Mouse (Mus musculus): ENCODE measurements around the gene Cdc42. TPM values are rescaled to one million over a fixed set of nuclear protein-coding genes. Genes with fewer than 3 reads are reported as not detected.

Gene Cdc42
- polyA plus RNA-seq (2014; fragmentation: Nextera tagmentation; extraction: Ambion mirVana), result 710 and 751 TPM in 2 replicates

GRCm38 (mm10) chr4:137357517-137358254 is at the start of gene Cdc42:
TSS of gene Cdc42 (minus strand) at chr4:137357720.
- WGBS, result under 1% methylated on average over 30 of the region's 44 CpGs
- DNase-seq (ENCODE audit: low spot score, missing footprints), result peak; percentile 100

DNA sequence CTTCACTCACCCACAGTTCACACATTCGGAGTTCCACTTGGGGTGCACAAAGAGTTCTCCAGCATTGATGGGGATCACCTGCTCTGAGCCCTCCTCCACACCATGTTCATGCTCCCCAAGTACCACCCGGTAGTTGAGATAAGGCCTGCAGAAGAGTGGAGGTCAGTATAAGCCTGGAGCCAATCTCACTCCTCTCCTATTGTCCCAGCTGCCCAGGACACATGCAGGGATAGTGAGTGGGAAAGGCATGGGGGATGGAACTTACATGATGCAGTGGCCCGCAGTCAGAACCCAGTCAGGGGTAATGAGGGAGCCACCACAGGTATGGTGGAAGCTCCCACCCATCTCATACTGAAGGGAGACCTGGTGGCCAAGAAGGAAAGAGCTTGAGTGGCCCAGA is 48.1 kb upstream of the Cdc42 start:
- no peaks in the 10 kb centered on the region for H3K36me3 ChIP-seq (ENCODE audit: control insufficient read depth, insufficient read depth, low read length)
- H3K9ac ChIP-seq (ENCODE audit: low read length), result no peak overlapping the region
- H3K4me3 ChIP-seq (ENCODE audit: low read depth, low read length), result no peak overlapping the region
- no peaks in the 10 kb centered on the region for H3K27me3 ChIP-seq (ENCODE audit: control insufficient read depth, insufficient read depth, low read length)
- H3K9me3 ChIP-seq (ENCODE audit: control insufficient read depth, low read length), result no peaks in the 10 kb centered on the region
- 86% methylated on average over 3 of the region's 3 CpGs for WGBS
- ATAC-seq (ENCODE audit: low FRiP score) (no peak), DNase-seq (ENCODE audit: low spot score, missing footprints) (no peak)
- H3K27ac ChIP-seq (ENCODE audit: low read depth, low read length), result no peak overlapping the region
- H3K4me2 ChIP-seq, result no peak overlapping the region
- H3K4me1 ChIP-seq (ENCODE audit: control insufficient read depth, insufficient read depth, low read length), result no peaks in the 10 kb centered on the region

More at GRCm38 (mm10) chr4:137357517-137358254, at the start of gene Cdc42:
- H3K27ac ChIP-seq (ENCODE audit: low read depth, low read length), result peak within 1 kb of the TSS; percentile 93
- peak within 1 kb of the TSS; percentile 98 for H3K9ac ChIP-seq (ENCODE audit: low read length)
- peak within 1 kb of the TSS; percentile 50 for H3K4me2 ChIP-seq
- H3K9me3 ChIP-seq (ENCODE audit: control insufficient read depth, low read length), result no peaks in the 10 kb centered on the region
- ATAC-seq (ENCODE audit: low FRiP score), result peak; percentile 95
- H3K36me3 ChIP-seq (ENCODE audit: control insufficient read depth, insufficient read depth, low read length), result no peaks in the 10 kb centered on the region
- H3K4me1 ChIP-seq (ENCODE audit: control insufficient read depth, insufficient read depth, low read length), result peaks cover 8% of the 10 kb centered on the region; the same call in 1 of the 2 replicates
- H3K4me3 ChIP-seq (ENCODE audit: low read depth, low read length), result peak within 1 kb of the TSS; percentile 84
- no peaks in the 10 kb centered on the region for H3K27me3 ChIP-seq (ENCODE audit: control insufficient read depth, insufficient read depth, low read length)

DNA sequence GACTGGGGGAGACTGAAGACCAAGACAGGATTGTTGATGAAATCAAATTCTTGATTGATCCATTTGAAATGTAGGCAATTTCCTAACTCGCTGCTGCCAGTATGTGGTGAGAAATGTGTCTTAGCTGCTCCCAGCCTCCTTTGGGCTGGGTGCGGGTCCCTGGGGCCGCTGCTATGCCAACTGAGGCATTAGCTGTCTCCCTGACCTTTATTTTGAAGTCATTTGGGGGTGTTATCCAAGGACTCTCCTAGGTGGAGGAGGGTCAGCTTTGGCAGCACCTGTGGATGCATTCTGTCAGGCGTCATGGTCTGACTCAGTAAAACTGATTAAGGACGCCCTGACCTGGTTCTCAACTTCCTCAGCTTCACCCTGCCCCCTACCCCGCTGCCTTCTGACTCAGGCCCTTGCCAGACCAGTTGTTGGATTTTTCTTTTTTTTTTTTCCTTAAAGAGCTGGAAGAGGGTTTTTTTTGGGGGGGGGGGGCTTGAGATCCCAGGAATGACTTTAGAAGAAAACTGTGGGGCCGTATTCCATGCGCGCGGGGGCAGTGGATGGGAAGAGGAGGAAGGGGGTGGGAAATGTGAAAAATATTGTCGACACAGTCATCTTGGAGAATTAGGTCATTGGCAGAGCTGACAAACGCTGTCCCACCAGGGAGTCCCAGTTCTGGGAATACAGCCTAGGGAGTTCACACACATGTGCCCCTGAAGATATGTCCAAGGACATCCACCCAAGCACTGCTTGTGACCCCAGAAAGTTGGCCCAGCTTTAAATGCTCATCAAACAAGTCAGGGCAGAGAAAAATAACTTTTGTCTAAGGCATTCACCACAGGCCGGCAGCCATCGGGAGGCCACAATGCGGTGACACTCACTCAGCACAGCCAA is 39.4 kb upstream of the Cdc42 start:
- 81% methylated on average over 15 of the region's 15 CpGs for WGBS
- H3K4me3 ChIP-seq (ENCODE audit: low read depth, low read length), result no peak overlapping the region
- no peak for ATAC-seq (ENCODE audit: low FRiP score)
- DNase-seq (ENCODE audit: low spot score, missing footprints), result no peak
- H3K4me1 ChIP-seq (ENCODE audit: control insufficient read depth, insufficient read depth, low read length), result no peaks in the 10 kb centered on the region
- H3K27ac ChIP-seq (ENCODE audit: low read depth, low read length), result no peak overlapping the region
- no peak overlapping the region for H3K9ac ChIP-seq (ENCODE audit: low read length)
- no peak overlapping the region for H3K4me2 ChIP-seq
- no peaks in the 10 kb centered on the region for H3K9me3 ChIP-seq (ENCODE audit: control insufficient read depth, low read length)
- H3K36me3 ChIP-seq (ENCODE audit: control insufficient read depth, insufficient read depth, low read length), result no peaks in the 10 kb centered on the region
- H3K27me3 ChIP-seq (ENCODE audit: control insufficient read depth, insufficient read depth, low read length), result no peaks in the 10 kb centered on the region

DNA sequence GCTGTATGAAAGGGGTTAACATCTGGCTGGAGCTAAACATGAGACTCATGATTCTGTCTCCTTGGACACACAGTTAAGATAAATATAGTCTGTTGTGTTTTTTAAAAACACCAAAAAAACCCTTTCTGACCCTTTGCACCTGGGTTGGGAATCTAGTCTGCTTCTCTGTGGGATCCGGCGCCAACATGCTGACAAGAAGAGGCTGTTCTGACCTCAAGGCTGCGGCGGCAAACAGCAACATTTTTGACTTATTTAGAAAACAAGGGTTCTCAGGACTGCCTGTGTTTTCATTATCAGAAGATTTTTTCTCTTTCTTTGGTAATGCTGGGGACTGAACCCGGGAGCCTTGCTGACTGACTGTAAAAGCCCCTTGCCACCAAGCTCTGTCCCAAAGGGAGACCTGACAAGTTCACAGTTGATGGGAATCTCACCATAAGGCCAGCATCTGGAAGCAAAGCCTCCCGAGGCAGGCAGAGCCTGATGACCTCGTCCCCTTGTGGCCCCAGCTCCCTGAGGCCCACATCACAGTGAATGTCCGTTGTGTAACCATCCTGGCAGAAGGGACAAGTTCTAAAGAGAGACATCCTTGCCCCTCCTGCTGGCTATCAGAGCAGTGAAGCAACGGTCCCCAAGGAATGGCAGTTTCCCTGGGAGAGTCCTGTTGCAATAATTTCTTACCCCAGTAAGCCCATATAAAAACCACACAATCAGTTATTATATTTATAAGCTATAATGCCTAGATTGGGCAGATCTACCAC is 36.0 kb upstream of the Cdc42 start:
- DNase-seq (ENCODE audit: low spot score, missing footprints) (no peak), ATAC-seq (ENCODE audit: low FRiP score) (no peak)
- Histone ChIP-seq H3K9me3 (ENCODE audit: control insufficient read depth, low read length) (peaks cover 3% of the 10 kb centered on the region; the same call in 1 of the 2 replicates), H3K36me3 (ENCODE audit: control insufficient read depth, insufficient read depth, low read length) (no peaks in the 10 kb centered on the region), H3K4me3 (ENCODE audit: low read depth, low read length) (no peak overlapping the region), H3K27ac (ENCODE audit: low read depth, low read length) (no peak overlapping the region), H3K4me2 (no peak overlapping the region), H3K4me1 (ENCODE audit: control insufficient read depth, insufficient read depth, low read length) (peaks cover 2% of the 10 kb centered on the region; the same call in 1 of the 2 replicates), H3K27me3 (ENCODE audit: control insufficient read depth, insufficient read depth, low read length) (no peaks in the 10 kb centered on the region), H3K9ac (ENCODE audit: low read length) (no peak overlapping the region)
- WGBS, result 74% methylated on average over 9 of the region's 9 CpGs

- peak; percentile 41 for DNase-seq (ENCODE audit: low spot score, missing footprints)
- Histone ChIP-seq H3K27ac (ENCODE audit: low read depth, low read length) (no peak overlapping the region), H3K36me3 (ENCODE audit: control insufficient read depth, insufficient read depth, low read length) (no peaks in the 10 kb centered on the region), H3K9ac (ENCODE audit: low read length) (no peak overlapping the region), H3K4me2 (no peak overlapping the region), H3K4me3 (ENCODE audit: low read depth, low read length) (no peak overlapping the region), H3K4me1 (ENCODE audit: control insufficient read depth, insufficient read depth, low read length) (peaks cover 2% of the 10 kb centered on the region; the same call in 1 of the 2 replicates), H3K9me3 (ENCODE audit: control insufficient read depth, low read length) (peaks cover 3% of the 10 kb centered on the region; the same call in 1 of the 2 replicates), H3K27me3 (ENCODE audit: control insufficient read depth, insufficient read depth, low read length) (no peaks in the 10 kb centered on the region)
- ATAC-seq (ENCODE audit: low FRiP score), result no peak
- WGBS, result 85% methylated on average over 9 of the region's 9 CpGs
Measured at GRCm38 (mm10) chr4:137392874-137393273, 35.4 kb upstream of the Cdc42 start.

DNA sequence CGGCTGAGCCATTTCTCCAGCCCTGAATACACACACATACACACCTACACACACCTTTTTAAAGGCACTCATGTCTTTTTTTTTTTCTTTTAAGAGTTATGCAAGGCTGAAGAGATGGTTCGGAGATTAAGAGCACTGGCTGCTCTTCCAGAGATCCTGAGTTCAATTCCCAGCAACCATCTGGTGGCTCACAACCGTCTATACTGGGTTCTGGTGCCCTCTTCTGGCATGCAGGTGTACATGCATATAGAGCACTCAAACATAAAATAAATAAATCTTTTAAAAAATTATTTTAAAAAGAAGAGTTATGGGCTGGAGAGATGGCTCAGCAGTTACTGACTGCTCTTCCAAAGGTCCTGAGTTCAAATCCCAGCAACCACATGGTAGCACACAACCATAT is 33.8 kb upstream of the Cdc42 start:
- DNase-seq (ENCODE audit: low spot score, missing footprints), result no peak
- Histone ChIP-seq H3K27me3 (ENCODE audit: control insufficient read depth, insufficient read depth, low read length) (no peaks in the 10 kb centered on the region), H3K4me1 (ENCODE audit: control insufficient read depth, insufficient read depth, low read length) (peaks cover 8% of the 10 kb centered on the region; the same call in 1 of the 2 replicates), H3K9me3 (ENCODE audit: control insufficient read depth, low read length) (peaks cover 3% of the 10 kb centered on the region; the same call in 1 of the 2 replicates), H3K9ac (ENCODE audit: low read length) (no peak overlapping the region), H3K27ac (ENCODE audit: low read depth, low read length) (no peak overlapping the region), H3K4me3 (ENCODE audit: low read depth, low read length) (no peak overlapping the region), H3K4me2 (no peak overlapping the region), H3K36me3 (ENCODE audit: control insufficient read depth, insufficient read depth, low read length) (no peaks in the 10 kb centered on the region)
- ATAC-seq (ENCODE audit: low FRiP score), result no peak
- WGBS, result 87% methylated on average over 3 of the region's 3 CpGs

- Histone ChIP-seq H3K27me3 (ENCODE audit: control insufficient read depth, insufficient read depth, low read length) (no peaks in the 10 kb centered on the region), H3K4me1 (ENCODE audit: control insufficient read depth, insufficient read depth, low read length) (peaks cover 8% of the 10 kb centered on the region; the same call in 1 of the 2 replicates), H3K27ac (ENCODE audit: low read depth, low read length) (no peak overlapping the region), H3K4me3 (ENCODE audit: low read depth, low read length) (no peak overlapping the region), H3K4me2 (no peak overlapping the region), H3K9ac (ENCODE audit: low read length) (no peak overlapping the region), H3K9me3 (ENCODE audit: control insufficient read depth, low read length) (peaks cover 3% of the 10 kb centered on the region; the same call in 1 of the 2 replicates), H3K36me3 (ENCODE audit: control insufficient read depth, insufficient read depth, low read length) (no peaks in the 10 kb centered on the region)
- WGBS, result 93% methylated on average over 4 of the region's 4 CpGs
- no peak for DNase-seq (ENCODE audit: low spot score, missing footprints)
- no peak for ATAC-seq (ENCODE audit: low FRiP score)
Measured at GRCm38 (mm10) chr4:137390196-137390595, 32.7 kb upstream of the Cdc42 start.

DNA sequence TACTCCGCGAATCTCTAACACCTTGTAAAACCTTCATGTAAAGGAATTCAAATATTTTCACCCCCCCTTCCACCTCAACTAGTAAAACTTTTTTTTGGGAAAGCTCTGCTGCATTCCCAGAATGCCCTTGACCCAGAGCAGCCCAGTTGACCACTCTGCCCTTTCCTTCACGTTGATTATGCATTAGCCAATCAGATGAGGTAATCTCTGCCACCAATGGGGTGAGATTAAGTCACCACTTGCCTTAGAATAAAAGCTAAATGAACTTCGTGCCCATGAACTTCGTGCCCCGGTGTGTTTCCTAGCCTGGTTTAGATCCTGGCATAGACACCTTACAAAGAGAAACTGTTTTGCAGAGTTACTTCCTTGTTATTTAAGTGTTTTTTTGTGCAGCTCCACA is 31.5 kb upstream of the Cdc42 start:
- 53% methylated on average over 6 of the region's 6 CpGs for WGBS
- peaks cover 3% of the 10 kb centered on the region; the same call in 1 of the 2 replicates for H3K9me3 ChIP-seq (ENCODE audit: control insufficient read depth, low read length)
- DNase-seq (ENCODE audit: low spot score, missing footprints) (no peak), ATAC-seq (ENCODE audit: low FRiP score) (no peak)
- peak overlapping the region; percentile 85 for H3K4me2 ChIP-seq
- no peaks in the 10 kb centered on the region for H3K27me3 ChIP-seq (ENCODE audit: control insufficient read depth, insufficient read depth, low read length)
- no peaks in the 10 kb centered on the region for H3K36me3 ChIP-seq (ENCODE audit: control insufficient read depth, insufficient read depth, low read length)
- H3K27ac ChIP-seq (ENCODE audit: low read depth, low read length), result no peak overlapping the region
- peak overlapping the region; percentile 86 for H3K9ac ChIP-seq (ENCODE audit: low read length)
- peaks cover 8% of the 10 kb centered on the region; the same call in 1 of the 2 replicates for H3K4me1 ChIP-seq (ENCODE audit: control insufficient read depth, insufficient read depth, low read length)
- peak overlapping the region; percentile 81 for H3K4me3 ChIP-seq (ENCODE audit: low read depth, low read length)
